Mouse (Mus musculus) cerebellum, adult (tissue): ENCODE measurements around the gene Fubp1.

Source experiments
- ATAC-seq: cut with Nextera tagmentation; 2 replicates; pipeline ENCODE4 v1.9.2; 2017; ENCODE audit warnings: mild to moderate bottlenecking, moderate library complexity, mixed read lengths; ENCODE audit not compliant: insufficient number of reproducible peaks, low FRiP score, low TSS enrichment

The Fubp1 gene

DNA sequence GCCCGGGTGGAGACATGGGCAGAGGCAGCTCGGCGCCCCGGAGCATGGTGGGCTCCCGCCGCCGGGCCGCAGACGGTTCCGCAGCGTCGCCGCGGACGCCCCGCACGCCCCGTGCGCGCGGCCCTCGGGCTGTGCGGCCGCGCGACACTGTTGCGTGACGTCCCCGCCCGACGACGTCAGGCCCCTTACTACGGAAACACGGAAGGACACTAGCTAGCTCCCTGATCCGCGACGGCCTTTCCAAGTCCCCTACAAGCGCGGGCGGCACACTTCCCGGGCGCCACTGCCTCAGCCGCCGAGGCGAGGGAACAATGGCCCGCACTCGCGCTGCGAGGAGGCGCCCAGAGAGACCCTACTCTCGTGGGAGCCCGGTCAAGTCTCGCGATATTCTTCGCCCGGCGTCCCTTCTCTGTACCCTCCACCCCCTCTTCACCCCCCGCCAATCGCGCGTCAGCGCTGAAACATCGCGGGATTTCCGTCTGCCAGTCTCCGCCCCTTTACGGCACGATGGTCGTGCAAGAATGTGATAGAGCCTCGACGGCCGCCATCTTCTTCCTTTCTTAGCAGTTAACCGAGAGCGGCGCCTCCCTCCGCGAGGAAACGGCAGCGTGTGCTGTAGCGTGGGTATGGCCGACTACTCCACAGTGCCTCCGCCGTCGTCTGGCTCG lies at the start of gene Fubp1, which contains the start of gene Dnajb4:
TSS of gene Fubp1 (plus strand) at position 456 of the 668 bp plus-strand sequence.
TSS of gene Dnajb4 (minus strand) at position 336 of the 668 bp plus-strand sequence.
- peak; percentile 92 for ATAC-seq

DNA sequence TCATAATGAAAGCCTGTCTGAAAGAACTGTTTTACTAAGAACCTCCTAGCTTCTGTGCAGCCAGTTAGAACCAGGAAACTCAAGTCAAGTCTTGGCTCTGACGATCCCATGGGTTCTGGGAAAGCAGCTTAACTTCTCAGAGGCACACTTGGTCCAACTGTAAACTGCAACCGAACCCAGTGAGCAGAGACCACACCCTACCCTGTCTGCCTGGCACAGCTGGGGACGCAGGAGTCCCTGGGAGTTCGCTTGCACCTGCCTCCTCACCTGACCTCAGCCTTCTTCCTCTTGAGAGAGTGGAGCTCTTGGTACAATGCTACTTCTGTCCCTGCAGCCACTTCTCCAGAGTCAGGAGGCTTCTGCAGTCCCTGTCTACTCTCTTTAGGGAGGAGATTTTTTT lies 49.6 kb upstream of the Fubp1 start:
- no peak for ATAC-seq

- ATAC-seq: no peak
Measured at GRCm38 (mm10) chr3:152163320-152163719, 46.9 kb upstream of the Fubp1 start.

DNA sequence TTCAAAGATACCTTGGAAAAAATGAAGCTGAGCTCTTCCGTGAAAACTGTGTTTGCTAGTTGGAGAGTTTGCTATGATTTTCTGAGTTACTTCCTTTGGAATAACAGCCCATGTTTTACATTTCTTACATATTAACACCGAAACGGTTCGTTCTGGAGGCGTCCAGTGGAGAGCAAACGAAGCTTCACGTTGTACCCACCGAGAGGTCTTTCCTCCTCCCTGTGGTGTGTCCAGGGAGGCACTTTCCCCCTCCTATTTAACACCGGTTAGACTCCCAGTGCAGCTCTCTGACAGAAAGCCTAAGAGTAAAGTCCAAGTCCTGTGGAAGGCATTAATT lies 45.2 kb upstream of the Fubp1 start:
- no peak for ATAC-seq

DNA sequence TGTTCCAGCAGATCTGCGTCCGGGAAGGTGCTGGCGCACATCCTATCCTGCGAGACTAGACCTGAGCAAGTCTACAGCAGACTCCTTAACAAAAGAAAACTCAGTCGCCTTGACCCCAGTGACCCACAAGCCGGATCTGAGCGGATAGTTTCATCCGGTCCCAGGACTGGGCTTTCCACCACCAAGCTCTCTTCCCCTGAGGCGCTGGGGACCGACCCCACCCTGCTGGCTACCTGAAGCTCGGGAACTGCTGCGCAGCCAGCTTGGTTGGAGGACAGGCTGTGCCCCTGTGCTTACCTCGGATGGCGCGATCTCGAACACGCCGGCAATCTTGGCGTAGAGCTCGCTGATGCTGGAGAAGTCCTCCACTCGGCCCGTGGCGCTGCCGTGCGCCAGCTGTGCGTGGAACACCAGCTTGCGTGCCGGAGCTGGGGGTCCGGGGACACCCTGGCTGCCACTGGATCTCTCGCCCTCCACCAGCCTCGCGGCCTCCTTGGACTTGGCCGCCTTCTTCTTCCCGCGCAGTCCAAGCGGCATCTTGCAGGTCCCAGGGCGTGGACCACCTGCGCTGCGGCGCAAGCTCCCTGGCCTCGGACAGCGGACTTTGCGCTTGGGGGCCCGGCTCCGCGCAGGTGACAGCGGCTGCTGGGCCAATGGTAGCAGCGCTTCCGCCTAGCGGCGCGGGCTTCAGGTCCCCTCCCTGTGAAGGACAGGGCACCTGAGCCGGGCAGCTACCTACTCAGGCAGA lies 44.7 kb upstream of the Fubp1 start:
- peak; percentile 83 for ATAC-seq

GRCm38 (mm10) chr3:152166099-152166423 lies 44.2 kb upstream of the Fubp1 start, which contains the start of gene Gipc2:
Gene Gipc2 (minus strand): TSS chr3:152166230.
- ATAC-seq: no peak

DNA sequence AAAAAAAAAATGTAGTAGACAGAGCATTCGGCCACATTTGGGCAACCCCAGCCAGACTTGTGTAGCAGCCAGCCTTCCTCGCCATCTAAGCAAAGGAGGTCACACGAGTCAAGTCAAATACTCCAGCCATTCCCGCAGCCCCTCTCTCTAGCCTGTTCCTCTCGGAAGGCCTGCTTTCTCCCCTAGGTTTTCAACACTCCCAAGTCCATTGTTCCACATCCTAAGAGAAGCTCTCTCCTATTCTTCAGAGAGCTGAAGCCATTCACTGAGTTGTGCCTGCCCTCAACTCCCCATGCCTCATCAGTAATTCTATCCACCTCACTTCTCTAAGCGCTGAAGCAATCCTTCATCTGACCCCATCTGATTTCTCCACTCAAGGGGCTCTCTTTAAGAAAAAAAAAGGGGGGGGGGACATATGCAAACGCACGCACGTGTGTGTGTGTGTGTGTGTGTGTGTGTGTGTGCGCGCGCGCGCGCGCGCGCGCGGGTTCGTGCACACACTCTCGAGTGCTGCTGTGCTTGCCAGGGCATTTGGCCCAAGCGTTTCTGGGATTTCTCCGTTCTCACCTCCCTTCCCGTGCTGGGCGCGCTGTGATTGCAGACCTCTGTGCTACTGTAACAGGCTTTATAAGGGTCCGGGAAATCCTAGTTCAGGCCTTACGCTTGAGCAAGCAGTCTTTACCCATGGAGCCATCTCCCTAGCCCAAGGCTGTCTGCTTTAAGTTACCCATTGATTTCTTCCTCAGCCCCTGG lies 43.3 kb upstream of the Fubp1 start:
- peak; percentile 56; the same call in 1 of the 2 replicates for ATAC-seq

- no peak for ATAC-seq
Measured at GRCm38 (mm10) chr3:152168007-152168406, 42.2 kb upstream of the Fubp1 start.

- ATAC-seq: no peak
Measured at GRCm38 (mm10) chr3:152170407-152170806, 39.8 kb upstream of the Fubp1 start.

DNA sequence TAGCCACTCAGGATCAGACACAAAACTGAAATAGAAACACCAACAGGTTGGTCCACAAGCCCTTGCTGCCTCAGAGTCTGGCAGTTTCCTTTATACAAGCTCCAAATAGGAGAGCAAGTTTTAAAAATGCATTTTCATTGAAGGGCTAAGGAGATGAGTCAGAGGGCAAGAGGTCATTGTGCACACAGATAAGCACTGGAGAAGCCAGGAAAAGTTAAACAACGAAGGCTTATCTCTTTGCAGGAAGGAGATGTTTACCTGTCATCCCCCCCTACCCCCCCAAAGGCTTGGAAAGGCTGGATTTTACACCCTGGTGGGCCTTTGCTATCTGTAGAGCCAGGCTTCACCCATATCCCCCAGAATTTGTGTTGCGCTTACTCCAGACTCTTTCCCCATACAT lies 39.0 kb upstream of the Fubp1 start:
- ATAC-seq: no peak

DNA sequence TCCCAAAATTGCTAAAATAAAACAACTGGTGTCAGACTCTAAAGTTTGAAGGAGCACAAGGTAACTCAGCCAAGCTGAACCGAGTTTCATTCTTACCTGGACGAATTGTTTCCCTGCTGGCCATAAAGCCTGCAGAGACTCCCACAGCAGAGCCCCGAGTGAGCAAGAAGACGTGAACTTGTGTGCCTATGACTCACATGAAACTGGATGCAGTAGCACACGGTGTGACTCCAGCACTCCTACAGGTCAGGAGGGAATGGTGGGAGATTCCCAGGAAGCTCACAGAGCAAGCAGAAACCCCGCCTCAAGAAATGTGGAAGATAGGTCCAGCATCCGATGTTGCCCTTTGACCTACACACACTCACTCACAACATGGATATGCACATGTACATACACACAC lies 38.4 kb upstream of the Fubp1 start:
- no peak for ATAC-seq

DNA sequence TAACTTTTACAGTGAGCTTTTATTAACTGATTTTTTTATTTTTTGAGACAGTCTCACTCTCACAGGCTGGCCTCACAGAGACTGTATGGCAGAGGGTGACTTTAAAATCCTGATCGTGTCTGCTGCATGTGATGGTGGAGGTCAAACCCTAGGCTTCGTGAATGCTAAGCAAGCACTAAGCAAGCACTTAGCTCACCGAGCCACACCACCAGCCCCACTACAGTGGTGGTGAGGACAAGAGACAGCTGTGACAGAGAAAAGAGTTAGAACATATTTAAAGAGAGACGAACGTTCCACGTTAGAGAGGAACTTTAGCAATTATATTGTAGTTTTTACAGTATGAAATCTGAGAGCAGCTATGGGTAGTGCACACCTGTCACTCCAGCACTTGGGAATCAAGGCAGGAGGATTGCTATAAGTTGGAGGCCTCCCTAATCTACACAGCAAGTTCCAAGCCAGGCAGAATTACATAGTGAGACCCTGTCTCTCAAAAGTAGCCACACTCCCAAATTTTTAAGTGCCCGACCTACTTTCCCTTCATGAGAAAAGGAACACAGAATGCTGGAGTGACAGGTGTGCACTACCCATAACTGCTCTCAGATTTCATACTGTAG lies 37.8 kb upstream of the Fubp1 start:
- ATAC-seq: no peak

- ATAC-seq: no peak
Measured at GRCm38 (mm10) chr3:152178816-152179215, 31.4 kb upstream of the Fubp1 start.

GRCm38 (mm10) chr3:152179285-152179684 lies 30.9 kb upstream of the Fubp1 start:
- no peak for ATAC-seq

GRCm38 (mm10) chr3:152180624-152181023 lies 29.6 kb upstream of the Fubp1 start:
- no peak for ATAC-seq

DNA sequence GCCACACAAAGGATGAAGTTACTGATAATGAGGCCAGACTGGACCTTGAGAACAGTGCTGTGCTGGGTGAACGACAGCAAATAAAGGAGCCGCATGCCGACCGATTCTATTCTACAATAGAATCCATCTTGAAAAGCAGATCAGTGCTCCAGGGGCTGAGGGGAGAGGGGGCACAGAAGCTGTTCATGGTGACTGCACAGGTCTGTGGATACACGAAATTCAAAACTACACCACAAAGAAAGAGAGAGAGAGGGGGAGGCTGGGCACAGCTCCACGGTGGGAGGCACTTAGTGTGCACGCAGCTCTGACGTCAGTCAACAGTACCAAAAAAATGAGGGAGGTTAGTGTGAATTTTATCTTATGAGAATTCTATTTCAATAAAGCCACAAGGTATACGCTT lies 26.7 kb upstream of the Fubp1 start:
- no peak for ATAC-seq

- ATAC-seq: no peak
Measured at GRCm38 (mm10) chr3:152186106-152186505, 24.1 kb upstream of the Fubp1 start.

DNA sequence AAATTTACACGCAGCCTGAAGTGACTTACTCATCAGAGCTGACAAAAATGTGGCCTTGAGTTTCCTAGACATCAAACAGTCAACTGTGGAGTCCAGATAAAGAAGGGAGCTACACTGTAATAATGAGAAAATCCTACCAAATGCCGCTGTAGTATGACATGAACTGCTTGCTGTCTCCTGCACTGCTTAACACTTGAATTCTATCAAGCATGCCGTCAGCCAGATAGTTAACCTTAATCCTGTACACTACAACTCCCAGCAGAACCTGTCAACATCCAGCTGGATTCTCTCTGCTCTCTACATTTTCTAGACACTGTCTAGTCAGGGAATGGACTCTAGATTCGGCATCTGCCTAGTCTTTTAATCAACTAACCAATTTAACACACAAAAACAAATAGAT lies 20.9 kb upstream of the Fubp1 start:
- ATAC-seq: no peak

DNA sequence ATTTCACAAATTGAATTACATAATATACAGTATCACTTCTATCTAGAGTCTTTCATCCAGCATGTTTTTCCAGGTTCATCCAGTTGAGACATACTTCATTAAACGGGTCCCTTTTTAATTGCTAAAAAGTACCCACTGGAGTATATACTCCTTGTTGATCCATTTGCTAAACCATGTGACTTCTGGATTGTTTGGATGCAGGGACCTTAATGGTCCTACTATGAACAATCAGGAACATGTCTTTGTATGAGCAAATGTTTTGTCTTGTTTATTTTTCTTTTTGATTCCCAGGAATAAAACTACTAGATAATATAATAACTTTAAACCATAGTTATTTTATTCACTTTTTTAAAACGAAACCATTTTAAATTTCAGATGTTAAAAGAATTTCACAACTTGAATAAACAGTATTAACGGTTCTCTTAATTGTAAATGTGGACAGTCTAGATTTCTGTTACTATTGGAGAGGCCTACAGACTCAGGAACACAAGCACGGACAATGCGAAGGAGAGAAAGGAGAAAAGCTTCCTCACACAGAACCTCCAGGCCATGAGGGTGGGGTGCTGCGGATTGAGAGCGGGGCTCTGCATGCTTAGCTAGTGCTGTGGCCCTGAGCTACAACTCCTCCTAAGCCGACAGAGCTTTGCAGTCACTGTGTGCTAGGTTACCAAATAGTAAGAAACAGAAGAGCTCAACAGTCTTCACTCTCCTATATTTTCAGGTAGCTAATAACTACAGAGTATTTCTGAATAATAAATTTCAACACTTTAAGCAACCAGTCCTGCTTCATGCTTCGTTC lies 19.3 kb upstream of the Fubp1 start:
- ATAC-seq: no peak

GRCm38 (mm10) chr3:152191791-152192237 lies 18.4 kb upstream of the Fubp1 start:
- peak; percentile 17; the same call in 1 of the 2 replicates for ATAC-seq
